Mouse (Mus musculus): ENCODE data around the gene Agap1. TPM values are rescaled to one million over a fixed set of nuclear protein-coding genes. Genes with fewer than 3 reads are reported as not detected.

Gene Agap1
- polyA plus RNA-seq, 1 experiment from 2014 or later: 4.8 TPM

DNA sequence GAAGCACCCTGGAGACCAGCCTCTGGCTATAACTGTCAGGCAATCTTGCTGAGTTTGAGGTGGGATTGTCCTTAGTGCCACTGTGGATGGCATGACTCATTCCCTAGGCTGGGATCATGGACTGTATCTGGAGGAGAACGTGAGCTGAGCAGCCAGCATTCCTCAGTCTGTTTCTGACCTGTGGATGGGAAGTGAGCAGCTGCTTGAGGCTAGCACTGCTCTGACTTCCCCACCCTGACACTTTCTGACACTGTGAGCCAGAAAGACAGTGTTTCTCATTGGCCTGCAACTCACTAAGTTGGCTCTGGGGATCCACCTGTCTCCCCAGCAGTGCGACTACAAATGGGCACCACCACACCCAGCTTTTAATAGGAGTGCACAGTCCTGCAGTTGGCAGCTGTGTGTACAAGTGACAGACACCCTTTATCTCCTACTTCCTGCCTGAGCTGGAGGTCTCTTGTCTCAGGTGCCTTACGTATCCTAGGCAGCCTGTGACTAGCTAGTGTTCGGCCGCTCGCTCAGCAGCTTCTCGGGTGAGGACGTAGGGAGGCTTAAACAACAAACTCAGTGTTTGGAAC lies 55.2 kb downstream of the Agap1 start:
- 52% methylated on average over 8 of the region's 8 CpGs for WGBS
- H3K27ac ChIP-seq (ENCODE audit: low read length): 0 out of 2 replicates have a peak overlapping the region, but pooled peaks have one; percentile 4
- peak; percentile 76 for ATAC-seq

DNA sequence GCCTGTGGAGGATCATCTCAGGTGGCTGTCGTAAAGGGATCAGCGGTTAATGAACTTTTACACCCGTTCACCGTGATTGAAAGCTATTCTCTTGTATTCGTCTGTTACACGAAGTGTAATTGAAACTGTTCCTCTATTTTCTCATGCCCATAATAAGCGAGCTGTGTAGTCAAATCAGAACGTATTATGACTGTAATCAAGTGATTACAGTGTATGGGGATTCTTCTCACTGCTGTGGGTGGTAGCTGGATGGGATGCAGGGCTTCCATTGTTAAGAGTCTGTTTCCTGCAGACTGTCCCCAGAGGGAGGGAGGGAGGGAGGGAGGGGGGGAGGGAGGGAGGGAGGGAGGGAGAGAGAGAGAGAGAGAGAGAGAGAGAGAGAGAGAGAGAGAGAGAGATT lies 56.1 kb downstream of the Agap1 start:
- H3K4me3 ChIP-seq (ENCODE audit: low read length): no peak overlapping the region
- H3K9me3 ChIP-seq (ENCODE audit: control insufficient read depth, low read length): no peaks in the 10 kb centered on the region

More for the DNA sequence above, 55.2 kb downstream of the Agap1 start:
- no peaks in the 10 kb centered on the region for H3K9me3 ChIP-seq (ENCODE audit: control insufficient read depth, low read length)
- H3K36me3 ChIP-seq (ENCODE audit: control insufficient read depth, insufficient read depth, low read length): no peaks in the 10 kb centered on the region
- no peak overlapping the region for H3K4me3 ChIP-seq (ENCODE audit: low read length)
- H3K9ac ChIP-seq (ENCODE audit: low read depth, low read length): no peak overlapping the region
- H3K4me1 ChIP-seq (ENCODE audit: control insufficient read depth, insufficient read depth, low read length): peaks cover 12% of the 10 kb centered on the region
- no peaks in the 10 kb centered on the region for H3K27me3 ChIP-seq (replicated peaks; ENCODE audit: control insufficient read depth, insufficient read depth, low read length)
- no peak overlapping the region for H3K4me2 ChIP-seq (ENCODE audit: low read depth, low read length)

GRCm38 (mm10) chr1:89513616-89514283 lies 59.1 kb downstream of the Agap1 start:
- WGBS: 77% methylated on average over 8 of the region's 8 CpGs

More for the DNA sequence above, 56.1 kb downstream of the Agap1 start:
- peaks cover 12% of the 10 kb centered on the region for H3K4me1 ChIP-seq (ENCODE audit: control insufficient read depth, insufficient read depth, low read length)
- no peaks in the 10 kb centered on the region for H3K36me3 ChIP-seq (ENCODE audit: control insufficient read depth, insufficient read depth, low read length)
- ATAC-seq: no peak
- H3K4me2 ChIP-seq (ENCODE audit: low read depth, low read length): no peak overlapping the region
- H3K27ac ChIP-seq (ENCODE audit: low read length): no peak overlapping the region
- no peaks in the 10 kb centered on the region for H3K27me3 ChIP-seq (replicated peaks; ENCODE audit: control insufficient read depth, insufficient read depth, low read length)
- H3K9ac ChIP-seq (ENCODE audit: low read depth, low read length): no peak overlapping the region
- WGBS: 47% methylated on average over 8 of the region's 8 CpGs

GRCm38 (mm10) chr1:89515808-89516560 lies 61.4 kb downstream of the Agap1 start:
- no peaks in the 10 kb centered on the region for H3K36me3 ChIP-seq (ENCODE audit: control insufficient read depth, insufficient read depth, low read length)
- peaks cover 7% of the 10 kb centered on the region for H3K4me1 ChIP-seq (ENCODE audit: control insufficient read depth, insufficient read depth, low read length)
- no peak overlapping the region for H3K4me2 ChIP-seq (ENCODE audit: low read depth, low read length)
- WGBS: 67% methylated on average over 11 of the region's 11 CpGs
- no peaks in the 10 kb centered on the region for H3K27me3 ChIP-seq (replicated peaks; ENCODE audit: control insufficient read depth, insufficient read depth, low read length)
- no peaks in the 10 kb centered on the region for H3K9me3 ChIP-seq (ENCODE audit: control insufficient read depth, low read length)
- H3K9ac ChIP-seq (ENCODE audit: low read depth, low read length): no peak overlapping the region
- H3K4me3 ChIP-seq (ENCODE audit: low read length): no peak overlapping the region
- no peak for ATAC-seq
- no peak overlapping the region for H3K27ac ChIP-seq (ENCODE audit: low read length)

More at GRCm38 (mm10) chr1:89513616-89514283, 59.1 kb downstream of the Agap1 start:
- Histone ChIP-seq H3K4me1 (ENCODE audit: control insufficient read depth, insufficient read depth, low read length) (peaks cover 12% of the 10 kb centered on the region), H3K4me3 (ENCODE audit: low read length) (no peak overlapping the region), H3K4me2 (ENCODE audit: low read depth, low read length) (no peak overlapping the region), H3K27me3 (replicated peaks; ENCODE audit: control insufficient read depth, insufficient read depth, low read length) (no peaks in the 10 kb centered on the region), H3K9ac (ENCODE audit: low read depth, low read length) (no peak overlapping the region), H3K27ac (ENCODE audit: low read length) (no peak overlapping the region), H3K36me3 (ENCODE audit: control insufficient read depth, insufficient read depth, low read length) (no peaks in the 10 kb centered on the region), H3K9me3 (ENCODE audit: control insufficient read depth, low read length) (no peaks in the 10 kb centered on the region)
- ATAC-seq: no peak

DNA sequence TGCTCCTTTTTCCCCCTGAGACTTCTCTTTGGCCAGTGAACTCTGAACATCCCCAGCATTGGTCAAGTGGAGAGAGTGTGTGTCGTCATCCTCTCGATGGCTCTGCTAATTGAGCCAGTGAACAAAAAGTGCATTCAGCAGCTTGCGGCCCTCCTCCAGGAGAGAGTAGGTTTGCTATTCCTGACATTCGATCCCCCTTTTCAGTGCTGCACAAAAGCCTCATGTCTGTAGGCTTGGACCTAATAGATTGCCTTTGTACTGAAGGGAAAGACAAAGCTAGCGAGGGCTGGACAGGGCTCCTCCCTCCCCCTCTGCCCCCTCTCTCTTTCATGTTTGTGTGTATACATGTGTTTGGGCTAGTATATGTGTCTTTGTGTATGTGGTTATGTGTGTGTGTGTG lies 63.2 kb downstream of the Agap1 start:
- H3K9ac ChIP-seq (ENCODE audit: low read depth, low read length): no peak overlapping the region
- no peak overlapping the region for H3K4me2 ChIP-seq (ENCODE audit: low read depth, low read length)
- H3K36me3 ChIP-seq (ENCODE audit: control insufficient read depth, insufficient read depth, low read length): no peaks in the 10 kb centered on the region
- no peak for ATAC-seq
- H3K27ac ChIP-seq (ENCODE audit: low read length): no peak overlapping the region
- H3K9me3 ChIP-seq (ENCODE audit: control insufficient read depth, low read length): no peaks in the 10 kb centered on the region
- no peaks in the 10 kb centered on the region for H3K27me3 ChIP-seq (replicated peaks; ENCODE audit: control insufficient read depth, insufficient read depth, low read length)
- 46% methylated on average over 5 of the region's 5 CpGs for WGBS
- peaks cover 3% of the 10 kb centered on the region for H3K4me1 ChIP-seq (ENCODE audit: control insufficient read depth, insufficient read depth, low read length)
- H3K4me3 ChIP-seq (ENCODE audit: low read length): no peak overlapping the region

DNA sequence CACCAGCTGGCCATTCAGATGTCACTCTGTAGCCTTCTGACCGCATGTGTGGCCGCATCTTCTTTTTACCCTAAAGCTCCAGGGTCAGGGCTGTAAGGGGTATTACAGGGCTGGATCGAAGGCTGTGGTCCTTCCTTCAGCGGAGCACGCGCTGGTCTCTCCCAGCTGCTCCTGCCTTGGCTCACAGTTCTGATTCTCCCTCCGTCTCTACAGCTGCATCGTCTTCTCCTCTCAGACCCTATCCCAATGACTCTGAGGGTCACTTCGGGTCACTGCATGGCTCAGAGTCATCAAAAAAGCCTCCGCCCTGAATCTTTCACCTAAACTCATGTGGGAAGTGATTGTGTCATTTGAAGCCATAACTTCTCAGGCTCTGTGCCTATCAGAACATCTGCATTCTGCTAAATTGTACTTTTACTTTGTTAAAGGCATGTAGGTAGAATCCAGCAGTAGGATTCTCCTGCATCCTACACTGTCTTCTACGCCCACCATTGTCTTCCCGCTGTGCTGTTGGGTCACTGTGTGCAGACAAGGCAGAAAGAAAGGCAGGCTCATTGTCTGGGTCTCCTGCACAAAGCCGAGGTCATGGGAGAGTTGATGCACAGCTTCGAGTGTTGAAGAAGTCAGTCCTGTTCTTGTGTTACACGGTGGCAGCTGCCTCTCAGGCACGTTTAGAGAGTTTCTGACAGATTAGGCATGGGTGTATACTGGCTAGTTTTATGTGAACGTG lies 65.5 kb downstream of the Agap1 start:
- Histone ChIP-seq H3K27me3 (replicated peaks; ENCODE audit: control insufficient read depth, insufficient read depth, low read length) (no peaks in the 10 kb centered on the region), H3K4me3 (ENCODE audit: low read length) (no peak overlapping the region), H3K9me3 (ENCODE audit: control insufficient read depth, low read length) (no peaks in the 10 kb centered on the region), H3K4me2 (ENCODE audit: low read depth, low read length) (no peak overlapping the region), H3K4me1 (ENCODE audit: control insufficient read depth, insufficient read depth, low read length) (peaks cover 6% of the 10 kb centered on the region; the same call in 1 of the 2 replicates), H3K36me3 (ENCODE audit: control insufficient read depth, insufficient read depth, low read length) (no peaks in the 10 kb centered on the region), H3K9ac (ENCODE audit: low read depth, low read length) (no peak overlapping the region), H3K27ac (ENCODE audit: low read length) (no peak overlapping the region)
- 72% methylated on average over 17 of the region's 17 CpGs for WGBS
- no peak for ATAC-seq

DNA sequence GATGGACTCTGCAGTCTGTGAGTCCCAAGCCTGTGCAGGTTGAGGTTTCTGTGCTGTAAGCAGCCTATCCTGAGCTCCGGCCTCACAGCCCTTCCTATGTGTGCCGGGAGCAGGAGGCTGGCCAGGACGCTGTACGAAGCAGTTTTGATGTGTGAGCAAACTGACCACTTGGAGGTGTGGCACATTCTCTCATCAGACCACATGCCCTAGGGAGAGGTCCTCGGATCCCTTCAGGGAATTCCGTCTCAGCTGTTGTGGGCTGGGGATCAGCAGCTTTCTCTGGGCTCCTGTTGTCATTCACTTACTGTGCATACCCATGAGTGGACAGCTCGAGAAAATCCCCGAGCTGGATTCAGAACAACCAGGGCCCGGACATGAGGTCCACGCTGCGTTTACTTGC lies 66.8 kb downstream of the Agap1 start:
- peaks cover 8% of the 10 kb centered on the region; the same call in 1 of the 2 replicates for H3K4me1 ChIP-seq (ENCODE audit: control insufficient read depth, insufficient read depth, low read length)
- H3K9ac ChIP-seq (ENCODE audit: low read depth, low read length): no peak overlapping the region
- no peaks in the 10 kb centered on the region for H3K9me3 ChIP-seq (ENCODE audit: control insufficient read depth, low read length)
- H3K27ac ChIP-seq (ENCODE audit: low read length): no peak overlapping the region
- H3K4me2 ChIP-seq (ENCODE audit: low read depth, low read length): no peak overlapping the region
- no peaks in the 10 kb centered on the region for H3K36me3 ChIP-seq (ENCODE audit: control insufficient read depth, insufficient read depth, low read length)
- H3K4me3 ChIP-seq (ENCODE audit: low read length): no peak overlapping the region
- H3K27me3 ChIP-seq (replicated peaks; ENCODE audit: control insufficient read depth, insufficient read depth, low read length): no peaks in the 10 kb centered on the region
- ATAC-seq: no peak
- WGBS: 66% methylated on average over 11 of the region's 11 CpGs

DNA sequence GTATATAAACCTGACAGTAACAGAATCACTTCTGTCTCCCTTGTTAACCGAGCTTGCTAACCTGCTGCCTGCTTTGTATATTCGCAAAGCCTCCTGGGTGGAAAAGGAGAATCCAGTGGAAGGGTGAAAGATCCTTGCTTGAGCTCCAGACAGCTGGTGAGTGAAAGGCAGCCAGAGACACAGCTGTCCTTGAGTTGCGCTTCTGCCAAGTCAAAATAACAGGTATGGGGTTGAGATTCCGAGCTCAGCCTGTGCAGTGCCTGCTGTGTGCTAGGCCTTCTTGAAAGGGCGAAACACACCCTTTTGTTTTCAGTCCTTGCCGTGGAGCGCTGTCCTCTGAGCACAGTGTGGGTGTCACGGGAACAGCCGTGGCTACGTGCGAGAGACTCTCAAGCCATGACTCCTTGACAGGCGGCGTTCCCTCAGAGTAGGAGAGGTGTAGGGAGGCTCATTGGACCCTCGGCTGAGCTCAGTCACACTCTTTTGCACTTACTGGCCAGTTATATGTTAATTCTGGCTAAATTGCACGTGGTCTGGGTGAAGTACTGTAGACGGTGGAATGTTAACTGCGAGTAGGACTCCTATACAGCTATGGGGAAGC lies 67.4 kb downstream of the Agap1 start:
- H3K4me2 ChIP-seq (ENCODE audit: low read depth, low read length): no peak overlapping the region
- no peaks in the 10 kb centered on the region for H3K9me3 ChIP-seq (ENCODE audit: control insufficient read depth, low read length)
- H3K4me1 ChIP-seq (ENCODE audit: control insufficient read depth, insufficient read depth, low read length): peaks cover 8% of the 10 kb centered on the region; the same call in 1 of the 2 replicates
- H3K9ac ChIP-seq (ENCODE audit: low read depth, low read length): no peak overlapping the region
- no peaks in the 10 kb centered on the region for H3K27me3 ChIP-seq (replicated peaks; ENCODE audit: control insufficient read depth, insufficient read depth, low read length)
- no peak overlapping the region for H3K4me3 ChIP-seq (ENCODE audit: low read length)
- ATAC-seq: no peak
- H3K36me3 ChIP-seq (ENCODE audit: control insufficient read depth, insufficient read depth, low read length): no peaks in the 10 kb centered on the region
- H3K27ac ChIP-seq (ENCODE audit: low read length): no peak overlapping the region
- WGBS: 67% methylated on average over 17 of the region's 17 CpGs

Measured in intestine, embryonic 16.5 days (tissue).